Mouse (Mus musculus) erythroid progenitor cell, adult 5-6 weeks (primary cell): Measurements from ENCODE around the gene Arap2. TPM values are rescaled to one million over a fixed set of nuclear protein-coding genes. Genes with fewer than 3 reads are reported as not detected.

Source experiments
- ATAC-seq: replicated peaks from 2 replicates; pipeline ENCODE4 v1.8.0; 2016; ENCODE audit warnings: moderate number of reproducible peaks, mild to moderate bottlenecking, moderate TSS enrichment, inconsistent platforms; ENCODE audit not compliant: poor library complexity, low FRiP score, severe bottlenecking
- total RNA-seq, 2 experiments: library from RNA; stranded (forward) in 1 of 2; stranded (reverse) in 1 of 2; fragments of 150-400 nt in 1 of 2; fragments of 186-747, 209-891 nt in 1 of 2; gene quantifications; 2 replicates each; pipeline versions ENCODE4 v1.2.3 to v1.2.4; 2015 to 2017; ENCODE audit warnings: low replicate concordance in 2 of 2

Arap2 gene
- 7.6 and 8.0 TPM in 2 replicates for total RNA-seq (2015; ENCODE audit: low replicate concordance)
- total RNA-seq (2017; ENCODE audit: low replicate concordance), result 5.8 and 7.6 TPM in 2 replicates

DNA sequence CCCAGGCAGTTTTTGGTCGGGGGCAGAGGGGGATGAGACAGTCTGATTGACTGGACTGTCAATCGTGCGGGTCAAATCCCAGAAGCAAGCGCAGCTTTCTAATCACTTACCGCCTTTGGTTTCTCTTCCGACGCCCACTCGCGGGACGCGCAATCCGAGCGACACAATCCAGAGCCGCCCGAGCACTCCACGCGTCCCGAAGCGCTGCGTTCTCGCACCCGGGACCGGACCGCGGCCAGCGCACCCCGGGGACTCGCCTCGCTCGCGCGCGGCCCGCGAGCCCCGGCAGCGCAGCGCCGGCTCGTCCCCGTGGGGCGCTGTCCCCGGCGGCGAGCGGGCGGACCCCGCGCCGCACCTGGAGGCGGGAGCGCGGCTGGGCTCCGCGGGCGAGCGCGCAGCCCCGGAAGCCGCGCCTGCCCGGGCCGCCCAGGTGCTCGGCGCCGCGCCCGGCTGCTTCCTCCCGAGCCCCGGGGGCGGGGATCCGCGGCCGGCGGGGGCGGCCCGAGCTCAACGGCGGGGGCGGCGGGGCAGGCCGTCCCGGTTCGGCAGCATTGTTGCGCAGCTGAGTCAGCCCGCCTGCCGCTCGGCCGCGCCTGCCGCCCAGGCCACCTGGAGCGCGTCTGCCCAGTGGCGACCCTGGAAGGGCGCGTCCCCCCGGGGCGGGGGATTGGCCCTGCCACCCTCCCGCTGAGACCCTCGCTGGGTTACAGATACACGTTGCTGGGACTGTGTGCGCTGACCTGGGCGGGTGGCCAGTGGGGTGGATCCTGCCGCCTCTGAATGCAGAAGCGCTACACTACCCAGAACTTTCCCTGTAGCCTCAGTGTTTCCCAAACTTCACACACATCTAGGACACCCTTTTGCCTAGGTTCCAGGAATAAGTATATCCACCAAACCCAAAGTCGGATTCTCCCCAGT lies at the start of gene Arap2:
Gene Arap2 (minus strand): TSS at position 376 of the 918 bp plus-strand sequence.
- ATAC-seq, result no peak

DNA sequence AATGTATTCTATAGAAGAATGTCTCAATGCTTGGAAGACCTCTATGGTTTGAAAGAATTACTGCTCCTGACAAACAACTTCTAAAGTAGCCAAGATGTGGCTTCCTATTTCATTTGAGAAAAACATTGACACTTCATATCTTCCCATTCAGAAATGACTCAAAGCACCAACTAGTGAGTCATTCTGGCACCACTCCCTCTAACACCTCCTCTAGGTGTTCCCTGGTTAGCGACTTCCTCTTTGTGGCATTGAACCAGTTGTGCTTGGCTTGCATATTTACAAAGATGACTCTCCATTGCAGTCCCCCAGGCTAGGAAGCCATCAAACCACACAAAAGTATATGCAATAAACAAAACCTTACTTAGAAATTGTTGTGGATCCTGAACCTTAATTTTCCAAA lies 49.8 kb upstream of the Arap2 start:
- ATAC-seq, result no peak

DNA sequence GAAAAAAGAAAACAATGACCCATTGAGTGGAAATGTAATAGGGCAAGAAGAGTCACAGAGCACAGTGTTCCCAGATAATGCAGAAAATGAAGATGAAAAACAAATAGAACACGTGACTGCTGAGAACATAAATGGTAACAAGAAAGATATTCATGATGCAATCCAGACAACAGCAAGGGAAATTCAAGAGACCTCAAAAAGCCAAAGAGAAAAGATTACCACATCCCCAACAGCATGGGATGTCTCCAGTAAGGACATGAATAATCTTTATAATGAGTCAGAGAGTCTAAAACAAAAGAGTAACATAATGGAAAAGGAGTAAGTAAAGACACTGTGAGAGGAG lies 48.1 kb upstream of the Arap2 start:
- no peak for ATAC-seq

- no peak for ATAC-seq
These were observed 47.6 kb upstream of the Arap2 start, which contains the start of gene Dthd1 for GRCm38 (mm10) chr5:62813402-62814071. Gene Dthd1, plus strand, starts transcription at chr5:62813823.

- no peak for ATAC-seq
These were observed 26.8 kb upstream of the Arap2 start for GRCm38 (mm10) chr5:62792776-62793175.

- ATAC-seq, result no peak
These were observed 25.1 kb upstream of the Arap2 start for GRCm38 (mm10) chr5:62790921-62791564.

DNA sequence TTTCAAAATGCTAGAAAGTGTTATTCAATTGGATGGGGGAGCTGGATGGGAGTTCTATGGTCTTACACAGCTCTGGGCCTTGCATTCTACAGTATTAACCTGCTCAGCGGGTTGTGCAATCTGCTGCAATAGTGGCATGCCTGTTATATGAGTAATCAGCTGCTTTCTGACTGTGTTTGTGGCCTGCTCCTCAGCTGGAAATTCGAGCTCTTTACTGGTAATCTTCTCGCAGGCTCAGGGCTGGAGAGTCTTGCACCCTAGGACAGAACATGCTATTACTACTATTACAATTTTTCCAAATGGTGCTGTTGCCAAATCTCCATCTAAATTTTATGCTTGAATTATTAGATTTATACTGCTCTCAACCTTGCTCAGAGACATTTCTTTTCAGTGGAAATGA lies 20.9 kb upstream of the Arap2 start:
- no peak for ATAC-seq

- no peak for ATAC-seq
These were observed 12.7 kb upstream of the Arap2 start for GRCm38 (mm10) chr5:62778682-62779081.

DNA sequence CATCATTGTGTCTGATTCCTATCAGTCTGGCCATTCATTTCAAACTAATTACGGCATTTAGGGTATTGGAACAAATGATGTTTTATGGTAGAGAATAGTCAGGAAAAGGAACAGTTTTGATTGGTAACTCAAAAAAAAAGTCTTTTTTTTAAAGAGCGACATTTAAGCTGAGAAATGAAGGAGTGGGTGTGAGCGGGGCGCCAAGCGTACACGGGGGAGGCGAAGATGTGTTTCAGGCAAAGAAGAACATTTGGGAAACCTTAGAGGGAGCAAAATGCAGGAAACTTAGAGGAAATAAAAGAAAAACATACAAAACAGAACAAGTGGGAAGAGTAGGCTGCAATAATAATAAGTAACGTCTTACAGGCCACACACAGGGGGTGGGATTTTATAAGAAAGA lies 11.8 kb upstream of the Arap2 start:
- ATAC-seq, result no peak

- no peak for ATAC-seq
These were observed 6.0 kb upstream of the Arap2 start for GRCm38 (mm10) chr5:62771775-62772599.

GRCm38 (mm10) chr5:62765459-62765783 lies 538 bp downstream of the Arap2 start:
- ATAC-seq, result no peak

DNA sequence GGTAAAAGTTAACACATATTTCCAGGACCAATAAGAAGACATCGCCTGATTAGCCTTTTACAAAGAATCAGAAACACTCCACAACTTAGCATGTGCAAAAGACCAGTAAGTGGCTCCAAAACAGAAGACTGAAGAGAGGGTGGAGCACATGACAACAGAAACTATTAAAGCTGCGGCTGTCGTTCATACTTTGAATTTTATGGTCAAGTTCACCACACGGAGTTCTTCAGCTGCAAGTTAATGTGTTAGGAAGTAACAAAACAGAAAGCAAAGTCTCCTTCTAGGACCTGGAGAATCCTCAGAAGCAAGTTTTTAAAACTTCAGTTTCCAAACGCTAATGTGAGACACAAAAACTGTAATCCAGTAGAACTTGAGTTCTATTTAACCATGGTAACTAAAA lies 1.8 kb downstream of the Arap2 start:
- no peak for ATAC-seq

DNA sequence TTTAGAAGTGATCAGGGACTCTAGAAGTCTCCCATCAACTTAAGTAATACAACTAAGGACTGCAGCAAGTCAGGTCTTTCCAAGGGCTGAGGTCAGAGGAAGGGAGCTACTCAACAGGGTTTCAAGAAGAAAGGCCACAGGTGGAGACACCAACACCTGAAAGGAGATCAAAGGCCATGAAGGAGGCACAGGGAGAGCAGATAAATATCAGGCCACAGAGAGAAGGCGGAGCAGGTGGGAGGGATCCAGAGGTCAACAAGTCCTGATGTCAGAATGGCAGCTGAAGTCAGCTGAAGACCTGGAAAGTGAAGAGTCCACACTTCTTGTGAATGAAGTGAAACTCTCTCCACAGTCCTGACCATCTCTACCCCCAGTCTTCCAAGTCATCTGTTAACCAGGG lies 2.9 kb downstream of the Arap2 start:
- ATAC-seq, result no peak

- no peak for ATAC-seq
These were observed 3.5 kb downstream of the Arap2 start for GRCm38 (mm10) chr5:62762298-62762960.

DNA sequence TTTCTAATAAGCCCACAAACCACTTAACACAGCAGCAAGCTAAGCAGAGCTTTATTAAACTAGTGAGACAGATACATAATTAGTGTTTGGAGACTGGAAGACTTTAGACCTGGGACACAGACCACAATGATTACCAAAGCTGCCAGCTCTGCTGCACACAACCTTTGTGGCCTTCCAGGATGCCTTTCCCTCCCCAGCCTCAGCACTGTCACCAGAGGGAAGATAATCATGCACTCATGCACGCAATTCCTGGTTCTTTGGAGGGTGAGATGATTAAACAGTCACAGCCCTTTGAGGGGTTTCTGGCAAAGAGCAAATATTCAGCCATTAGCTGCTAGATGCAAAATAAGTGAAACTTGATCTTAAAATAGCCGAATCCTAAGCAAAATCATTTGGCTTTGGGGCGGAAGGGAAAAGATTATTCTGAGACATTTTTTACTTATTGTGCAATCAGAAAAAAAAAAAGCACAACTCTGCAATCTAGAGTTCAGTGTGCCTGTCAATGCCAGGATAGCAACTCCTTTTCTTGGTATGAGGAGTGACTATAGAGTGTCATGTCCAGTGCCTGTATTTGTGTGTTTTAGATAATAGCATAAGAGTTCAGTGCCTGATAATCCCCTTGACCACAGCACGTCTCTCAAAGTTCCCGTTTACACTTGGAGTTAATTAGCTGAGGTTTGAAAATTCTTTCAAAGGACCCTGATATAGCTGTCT lies 5.0 kb downstream of the Arap2 start:
- ATAC-seq, result no peak

GRCm38 (mm10) chr5:62755808-62756527 lies 10.0 kb downstream of the Arap2 start:
- ATAC-seq, result no peak

DNA sequence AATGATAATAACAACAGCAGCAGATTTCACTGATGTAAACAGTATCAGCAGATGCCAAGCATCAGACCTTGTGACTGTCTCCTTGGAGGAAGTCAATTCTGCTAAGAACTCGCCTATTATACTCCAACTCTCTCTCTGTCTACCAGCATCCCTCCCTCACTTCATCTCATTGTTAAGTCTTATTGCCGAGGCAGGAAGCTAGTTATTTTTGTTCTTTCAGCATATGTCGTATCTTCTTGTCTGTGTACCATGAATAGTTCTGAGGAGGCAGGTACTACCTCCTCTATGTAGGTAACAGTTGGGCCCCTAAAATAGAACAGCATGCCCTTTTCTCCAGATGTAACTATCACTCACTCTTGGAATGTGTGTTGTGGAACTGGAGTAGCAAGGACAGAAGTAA lies 13.0 kb downstream of the Arap2 start:
- ATAC-seq, result no peak

- ATAC-seq, result no peak
These were observed 14.3 kb downstream of the Arap2 start for GRCm38 (mm10) chr5:62751692-62752091.
